Mouse (Mus musculus) heart, adult 8-10 months (tissue): ENCODE data around the gene Sstr1. TPM values are rescaled to one million over a fixed set of nuclear protein-coding genes. Genes with fewer than 3 reads are reported as not detected.

Experiments
- DNase-seq: peaks from one replicate; pipeline ENCODE4 v3.0.0; 2022; ENCODE audit warnings: low spot score
- total RNA-seq, 4 experiments: library from RNA; stranded (reverse); gene quantifications; 2 replicates each; pipeline ENCODE4 v1.2.4; 2022

Sstr1 gene
- under 1 TPM in 2 of 4 experiments, not detected in 2; 0.14 to 0.16 TPM for total RNA-seq

- no peak for DNase-seq
Measured at GRCm38 (mm10) chr12:58211163-58212071, at the start of gene Sstr1. Gene Sstr1 (plus strand): TSS chr12:58211772.

DNA sequence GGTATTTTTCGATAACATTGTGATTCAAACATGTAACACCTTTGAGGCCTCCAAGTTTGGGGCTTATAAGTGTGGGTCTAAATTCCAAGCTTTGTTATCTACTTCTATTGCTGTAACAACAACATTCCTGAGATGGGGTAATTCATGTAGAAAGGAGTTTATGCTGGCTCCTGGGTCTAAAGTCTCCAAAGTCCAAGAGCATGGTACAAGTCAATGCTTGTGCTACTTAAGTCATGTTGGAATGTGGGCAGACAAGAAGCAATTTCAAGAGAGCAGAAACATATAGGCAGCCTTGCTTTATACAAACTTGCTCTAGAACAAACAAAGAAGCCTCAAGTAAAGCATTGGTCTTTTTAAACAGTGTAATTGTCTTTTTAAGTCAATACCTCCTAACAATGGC is 12.8 kb upstream of the Sstr1 start:
- DNase-seq = no peak

- no peak for DNase-seq
Measured at GRCm38 (mm10) chr12:58201190-58201589, 10.4 kb upstream of the Sstr1 start.

GRCm38 (mm10) chr12:58207956-58208355 is 3.6 kb upstream of the Sstr1 start:
- no peak for DNase-seq

DNA sequence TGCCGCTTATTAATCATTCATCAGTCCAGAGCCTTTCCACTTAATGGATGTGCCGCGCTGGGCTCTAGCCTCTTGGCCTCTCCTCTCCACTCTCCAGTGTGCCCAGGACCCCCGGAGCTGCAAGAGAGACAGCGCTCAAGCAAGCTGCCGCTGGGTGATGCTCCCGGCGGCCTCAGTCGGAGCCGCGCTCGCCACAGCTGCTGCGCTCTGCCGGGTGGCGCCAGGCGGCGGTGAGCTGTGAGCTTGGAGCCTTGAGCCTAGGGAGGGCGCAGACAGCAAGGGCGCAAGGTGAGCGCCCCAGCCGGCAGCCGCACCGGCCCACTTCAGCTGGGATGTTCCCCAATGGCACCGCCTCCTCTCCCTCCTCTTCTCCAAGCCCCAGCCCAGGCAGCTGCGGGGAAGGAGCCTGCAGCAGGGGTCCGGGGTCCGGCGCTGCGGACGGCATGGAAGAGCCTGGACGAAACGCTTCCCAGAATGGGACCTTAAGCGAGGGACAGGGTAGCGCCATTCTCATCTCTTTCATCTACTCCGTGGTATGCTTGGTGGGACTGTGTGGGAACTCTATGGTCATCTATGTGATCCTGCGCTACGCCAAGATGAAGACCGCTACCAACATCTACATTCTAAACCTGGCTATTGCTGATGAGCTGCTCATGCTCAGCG is 820 bp downstream of the Sstr1 start:
- DNase-seq = no peak

DNA sequence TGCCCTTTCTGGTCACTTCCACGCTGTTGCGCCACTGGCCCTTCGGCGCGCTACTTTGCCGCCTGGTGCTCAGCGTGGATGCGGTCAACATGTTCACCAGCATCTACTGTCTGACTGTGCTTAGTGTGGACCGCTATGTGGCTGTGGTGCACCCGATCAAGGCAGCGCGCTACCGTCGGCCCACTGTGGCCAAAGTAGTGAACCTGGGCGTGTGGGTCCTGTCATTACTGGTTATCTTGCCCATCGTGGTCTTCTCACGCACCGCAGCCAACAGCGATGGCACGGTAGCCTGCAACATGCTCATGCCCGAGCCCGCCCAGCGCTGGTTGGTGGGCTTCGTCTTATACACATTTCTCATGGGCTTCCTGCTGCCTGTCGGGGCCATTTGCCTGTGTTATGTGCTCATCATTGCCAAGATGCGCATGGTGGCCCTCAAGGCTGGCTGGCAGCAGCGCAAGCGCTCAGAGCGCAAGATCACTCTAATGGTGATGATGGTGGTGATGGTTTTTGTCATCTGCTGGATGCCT is 1.4 kb downstream of the Sstr1 start:
- no peak for DNase-seq

- no peak for DNase-seq
Measured at GRCm38 (mm10) chr12:58213451-58214288, 2.1 kb downstream of the Sstr1 start.

DNA sequence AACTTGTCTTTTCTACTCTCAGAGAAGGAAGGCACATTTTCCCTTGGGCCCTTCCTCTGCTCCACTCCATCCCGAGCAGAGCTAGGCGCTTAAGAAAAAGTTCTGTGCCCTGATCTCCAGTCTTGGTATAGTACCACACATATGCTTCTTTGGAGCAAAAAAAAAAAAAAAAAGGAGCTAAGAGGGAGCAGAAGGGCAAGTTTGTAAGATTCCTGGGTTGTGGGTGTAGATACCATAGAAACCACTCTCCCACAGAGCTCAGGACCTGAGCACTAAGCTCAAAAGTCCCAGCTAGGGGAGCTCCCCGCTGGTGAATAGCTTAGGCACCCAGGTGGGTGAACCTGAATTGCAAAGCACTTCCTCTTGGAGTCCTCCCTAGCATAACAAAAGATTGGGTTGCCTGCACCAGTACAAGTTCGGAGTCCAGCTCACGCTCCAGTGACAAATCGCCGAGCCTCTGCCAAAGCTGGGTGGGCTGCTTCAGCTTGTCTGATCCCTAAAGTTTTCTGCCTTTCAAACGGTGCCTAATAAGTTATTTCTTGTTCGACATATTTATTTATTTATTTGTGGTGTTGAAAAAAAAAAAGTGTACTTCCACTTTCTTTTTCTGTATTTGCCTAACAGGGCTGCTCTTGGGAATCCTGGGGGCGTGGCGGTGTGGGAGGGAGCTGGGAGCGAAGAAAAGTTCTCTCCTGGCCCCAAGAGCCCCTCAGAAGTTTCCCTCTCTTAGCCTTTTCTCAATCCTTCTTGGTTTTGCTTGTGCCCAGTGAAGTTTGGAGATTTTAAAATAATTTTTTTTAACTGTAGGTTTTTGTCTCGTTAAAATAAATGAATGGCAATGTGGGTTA is 2.9 kb downstream of the Sstr1 start:
- DNase-seq = no peak

DNA sequence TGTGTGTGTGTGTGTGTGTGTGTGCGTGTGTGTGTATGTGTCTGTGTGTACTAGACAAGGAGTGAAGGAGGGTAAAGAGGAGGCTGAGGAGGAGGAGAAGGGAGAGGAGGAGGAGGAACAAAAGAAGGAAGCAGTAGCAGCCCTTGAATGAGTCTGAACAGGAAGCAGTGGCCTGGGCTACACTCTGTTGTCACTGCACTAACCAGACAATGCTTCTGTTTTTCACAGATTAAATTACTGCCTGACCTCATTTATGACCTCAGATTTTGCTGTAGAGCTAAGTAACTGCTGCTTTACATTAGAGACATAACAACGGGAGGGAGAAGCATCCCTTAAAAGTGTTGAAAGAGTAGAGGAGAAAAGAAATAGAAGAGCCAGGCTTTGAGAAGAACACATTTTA is 4.6 kb downstream of the Sstr1 start:
- no peak for DNase-seq

DNA sequence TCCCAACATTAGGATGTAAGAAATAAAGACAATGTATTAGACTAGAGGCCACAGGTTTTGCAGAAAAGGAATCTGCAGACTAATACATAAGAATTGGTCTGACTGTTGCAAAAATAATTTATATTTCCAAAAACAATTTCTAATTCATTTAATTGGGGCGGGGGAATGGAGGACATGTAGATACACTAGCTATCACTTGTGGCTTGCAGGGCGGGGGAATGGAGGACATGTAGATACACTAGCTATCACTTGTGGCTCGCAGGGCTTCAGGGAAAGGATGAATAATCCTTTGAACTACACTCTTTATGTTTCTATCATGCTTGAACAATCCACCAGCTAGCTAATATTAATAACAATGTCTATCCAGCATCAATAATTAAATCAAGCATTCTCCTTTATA is 7.5 kb downstream of the Sstr1 start:
- no peak for DNase-seq

GRCm38 (mm10) chr12:58225644-58226043 is 14.1 kb downstream of the Sstr1 start:
- DNase-seq = no peak

DNA sequence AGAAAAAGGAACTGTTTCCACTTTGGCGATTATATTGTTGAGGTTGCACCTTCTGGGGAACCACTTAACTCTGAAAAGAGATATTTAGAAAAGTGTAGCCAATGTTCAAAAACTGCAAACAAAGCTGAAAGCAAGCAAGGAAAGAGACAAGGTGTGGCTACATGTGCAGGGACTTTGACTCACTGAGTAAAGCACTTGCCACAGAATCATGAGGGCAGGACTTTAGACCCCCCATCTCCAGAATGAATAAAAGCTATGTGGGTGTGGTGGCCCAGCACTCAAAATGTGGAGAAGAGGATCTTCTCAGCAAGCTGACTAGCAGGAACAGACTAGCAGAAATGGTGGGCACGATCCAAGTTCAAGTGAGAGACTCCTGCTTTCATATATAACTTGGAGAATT is 20.9 kb downstream of the Sstr1 start:
- DNase-seq = no peak

DNA sequence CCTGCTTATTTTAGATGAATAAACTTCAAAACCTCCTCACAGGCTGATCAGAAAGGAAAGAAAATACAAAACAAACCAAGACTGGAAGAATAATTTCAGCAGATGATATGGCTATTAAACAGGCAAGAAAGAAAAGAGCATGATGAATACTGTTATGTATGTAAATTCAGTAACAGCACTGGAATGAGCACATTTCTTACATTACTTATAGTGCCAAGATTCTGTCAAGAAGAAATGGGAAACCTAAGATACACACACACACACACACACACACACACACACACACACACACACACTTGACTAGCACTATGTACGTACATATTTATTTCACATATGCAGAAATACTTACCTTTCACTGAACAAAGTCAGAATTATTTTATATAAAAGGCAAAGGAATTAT is 40.3 kb downstream of the Sstr1 start:
- DNase-seq = no peak

Other genes starting within 250 kb of the Sstr1 start
- 10 to 100 TPM; 12.6 to 15.8 (median 13.7) TPM for gene Clec14a, start 57.5 kb downstream of the Sstr1 start, total RNA-seq